Mouse (Mus musculus) heart, postnatal 0 days (tissue): ENCODE data around the gene Hist1h1t. TPM values are rescaled to one million over a fixed set of nuclear protein-coding genes. Genes with fewer than 3 reads are reported as not detected.
"Not testable (repeated sequence)": the region's sequence is repeated elsewhere in the genome, so short reads cannot be mapped to it uniquely, and the experiment has no call there.

ENCODE experiments used
- ATAC-seq: fragments of 200-750 bp; cut with Nextera tagmentation; 2 replicates; pipeline ENCODE4 v1.8.0; 2017; ENCODE audit warnings: low read depth, moderate number of reproducible peaks, moderate library complexity; ENCODE audit not compliant: insufficient read depth
- DNase-seq: peaks from one replicate; pipeline ENCODE4 v3.0.0-alpha.2; 2016; ENCODE audit warnings: low spot score
- H3K27ac ChIP-seq: fragments of 300-500 bp; sonication (generic); 2 replicates; pipeline ENCODE4 v1.5.1; 2014; ENCODE audit warnings: low read depth, mild to moderate bottlenecking
- H3K27me3 ChIP-seq: fragments of 300-500 bp; sonication (generic); 2 replicates; pipeline ENCODE4 v1.6.1; 2014; ENCODE audit warnings: low read length, mixed read lengths; ENCODE audit not compliant: control insufficient read depth, insufficient read depth
- H3K36me3 ChIP-seq: fragments of 300-500 bp; sonication (generic); replicated peaks from 2 replicates; pipeline ENCODE4 v1.6.1; 2014; ENCODE audit warnings: low read length, mixed read lengths; ENCODE audit not compliant: control insufficient read depth, insufficient read depth
- H3K4me1 ChIP-seq: fragments of 300-500 bp; sonication (generic); 2 replicates; pipeline ENCODE4 v1.6.1; 2014; ENCODE audit warnings: antibody characterized with exemption; ENCODE audit not compliant: control insufficient read depth, insufficient read depth
- H3K4me2 ChIP-seq: fragments of 300-500 bp; sonication (generic); 2 replicates; pipeline ENCODE4 v1.6.1; 2014; ENCODE audit warnings: low read depth, mild to moderate bottlenecking, low read length, moderate library complexity
- H3K4me3 ChIP-seq: fragments of 300-500 bp; sonication (generic); 2 replicates; pipeline ENCODE4 v1.5.1; 2014; ENCODE audit warnings: low read depth, low read length
- H3K9ac ChIP-seq: fragments of 300-500 bp; sonication (generic); replicated peaks from 2 replicates; pipeline ENCODE4 v1.6.1; 2014; ENCODE audit warnings: low read depth, low read length, mixed read lengths
- H3K9me3 ChIP-seq: fragments of 300-500 bp; sonication (generic); replicated peaks from 2 replicates; pipeline ENCODE4 v1.6.1; 2016; ENCODE audit warnings: low read length; ENCODE audit not compliant: control insufficient read depth
- CTCF ChIP-seq: IDR thresholded peaks from 2 replicates; pipeline ENCODE4 v1.5.1; 2016; ENCODE audit warnings: antibody characterized with exemption, control low read depth, low read depth
- EP300 ChIP-seq: IDR thresholded peaks from 2 replicates; pipeline ENCODE4 v1.6.1; 2016; ENCODE audit warnings: antibody characterized with exemption, low read depth
- WGBS: fragments of 180-500 bp; shearing (Covaris S2); extraction: QIAGEN DNeasy Blood & Tissue Kit; methylation state at CpG from one replicate; pipeline ENCODE4 v1.1.7; 2014; 5-methylcytosine and 5-hydroxymethylcytosine counted together
- polyA plus RNA-seq: library from polyadenylated mRNA; unstranded; fragments of >200 nt; fragmentation: Nextera tagmentation; extraction: Ambion mirVana; gene quantifications from 2 replicates; pipeline ENCODE4 v1.2.1, GENCODE M21; 2015
- total RNA-seq: library from RNA; depleted of rRNA; stranded (reverse); fragments of >200 nt; gene quantifications from 2 replicates; pipeline ENCODE4 v1.2.3, GENCODE M21; 2014; ENCODE audit warnings: low replicate concordance

Gene Hist1h1t
- total and polyA plus RNA-seq, 2 experiments from 2014 or later, result 0.23 TPM; not detected in 1

- under 1% methylated on average over 26 of the region's 32 CpGs for WGBS
- Histone ChIP-seq H3K9ac (peak within 1 kb of the TSS; percentile 54), H3K4me3 (peak within 1 kb of the TSS; percentile 57), H3K27me3 (no peaks in the 10 kb centered on the region), H3K9me3 (no peaks in the 10 kb centered on the region), H3K4me1 (peaks cover 15% of the 10 kb centered on the region; the same call in 1 of the 2 replicates), H3K27ac (peak within 1 kb of the TSS; percentile 97), H3K4me2 (peak within 1 kb of the TSS; percentile 80), H3K36me3 (no peaks in the 10 kb centered on the region)
- TF ChIP-seq CTCF, result no peak
- peak; percentile 76; the same call in 1 of the 2 replicates for TF ChIP-seq EP300
- peak; percentile 94 for ATAC-seq
- DNase-seq, result peak; percentile 100
These were observed 11.8 kb upstream of the Hist1h1t start, which contains the start of the genes Hist1h2ac and Hist1h2bc for GRCm38 (mm10) chr13:23683755-23684281. Gene Hist1h2ac (minus strand): TSS chr13:23683948. Gene Hist1h2bc (plus strand): TSS chr13:23684199.

GRCm38 (mm10) chr13:23684295-23684945, 11.2 kb upstream of the Hist1h1t start:
- ATAC-seq (peak; percentile 20), DNase-seq (peak; percentile 86)
- not testable (repeated sequence) for H3K27me3 ChIP-seq, H3K9me3 ChIP-seq, H3K36me3 ChIP-seq
- Histone ChIP-seq H3K27ac (peak overlapping the region; percentile 97), H3K4me1 (peaks cover 15% of the 10 kb centered on the region; the same call in 1 of the 2 replicates), H3K4me2 (peak overlapping the region; percentile 80), H3K9ac (peak overlapping the region; percentile 54), H3K4me3 (peak overlapping the region; percentile 57)
- WGBS, result 0% methylated on average over 14 of the region's 37 CpGs

GRCm38 (mm10) chr13:23685121-23685861, 10.3 kb upstream of the Hist1h1t start:
- H3K4me3 ChIP-seq, result peak overlapping the region; percentile 57
- no peaks in the 10 kb centered on the region for H3K9me3 ChIP-seq
- H3K36me3 ChIP-seq, result no peaks in the 10 kb centered on the region
- TF ChIP-seq EP300 (no peak), CTCF (no peak)
- H3K4me2 ChIP-seq, result peak overlapping the region; percentile 80
- peak overlapping the region; percentile 54 for H3K9ac ChIP-seq
- WGBS, result 9% methylated on average over 15 of the region's 15 CpGs
- peak overlapping the region; percentile 97 for H3K27ac ChIP-seq
- peak; percentile 59 for DNase-seq
- H3K27me3 ChIP-seq, result no peaks in the 10 kb centered on the region
- H3K4me1 ChIP-seq, result peaks cover 15% of the 10 kb centered on the region; the same call in 1 of the 2 replicates
- ATAC-seq, result no peak

- no peak for ATAC-seq
- Histone ChIP-seq H3K27ac (peak overlapping the region; percentile 97), H3K9ac (peak overlapping the region; percentile 54; the same call in 1 of the 2 replicates), H3K36me3 (no peaks in the 10 kb centered on the region), H3K9me3 (no peaks in the 10 kb centered on the region), H3K4me3 (peak overlapping the region; percentile 57), H3K27me3 (no peaks in the 10 kb centered on the region), H3K4me2 (peak overlapping the region; percentile 80), H3K4me1 (peaks cover 15% of the 10 kb centered on the region; the same call in 1 of the 2 replicates)
- 56% methylated on average over 4 of the region's 4 CpGs for WGBS
- TF ChIP-seq EP300 (no peak), CTCF (no peak)
- DNase-seq, result no peak
These were observed 9.6 kb upstream of the Hist1h1t start for GRCm38 (mm10) chr13:23685966-23686365.

GRCm38 (mm10) chr13:23687181-23687580, 8.4 kb upstream of the Hist1h1t start:
- Histone ChIP-seq H3K4me3 (no peak overlapping the region), H3K4me1 (peaks cover 15% of the 10 kb centered on the region; the same call in 1 of the 2 replicates), H3K27me3 (no peaks in the 10 kb centered on the region), H3K9me3 (no peaks in the 10 kb centered on the region), H3K9ac (no peak overlapping the region), H3K27ac (no peak overlapping the region), H3K4me2 (no peak overlapping the region), H3K36me3 (no peaks in the 10 kb centered on the region)
- DNase-seq (no peak), ATAC-seq (no peak)
- WGBS, result 70% methylated on average over 4 of the region's 4 CpGs
- TF ChIP-seq EP300 (no peak), CTCF (no peak)
